Mouse (Mus musculus): Measurements from ENCODE around the gene Ywhag.

Gene Ywhag

GRCm38 (mm10) chr5:135950710-135951412 lies 16.4 kb upstream of the Ywhag start:
- peak; percentile 38 for DNase-seq

GRCm38 (mm10) chr5:135946621-135947020 lies 12.2 kb upstream of the Ywhag start:
- DNase-seq = no peak

GRCm38 (mm10) chr5:135945916-135946408 lies 11.5 kb upstream of the Ywhag start:
- DNase-seq = no peak

GRCm38 (mm10) chr5:135942710-135943109 lies 8.3 kb upstream of the Ywhag start:
- DNase-seq = no peak

- no peak for DNase-seq
Observed at GRCm38 (mm10) chr5:135940587-135940986, 6.2 kb upstream of the Ywhag start.

- DNase-seq = no peak
Observed at GRCm38 (mm10) chr5:135935641-135936190, 1.3 kb upstream of the Ywhag start.

GRCm38 (mm10) chr5:135935176-135935523 lies 734 bp upstream of the Ywhag start:
- DNase-seq = no peak

GRCm38 (mm10) chr5:135933900-135934441 lies 445 bp downstream of the Ywhag start:
- DNase-seq = peak; percentile 78

- DNase-seq = no peak
Observed at GRCm38 (mm10) chr5:135933222-135933899, 1.1 kb downstream of the Ywhag start.

GRCm38 (mm10) chr5:135932359-135932758 lies 2.1 kb downstream of the Ywhag start:
- no peak for DNase-seq

GRCm38 (mm10) chr5:135931526-135931925 lies 2.9 kb downstream of the Ywhag start:
- DNase-seq = no peak

GRCm38 (mm10) chr5:135929685-135930424 lies 4.6 kb downstream of the Ywhag start:
- DNase-seq = no peak

- no peak for DNase-seq
Observed at GRCm38 (mm10) chr5:135923901-135924300, 10.5 kb downstream of the Ywhag start.

- DNase-seq = no peak
Observed at GRCm38 (mm10) chr5:135919902-135920301, 14.5 kb downstream of the Ywhag start.

- no peak for DNase-seq
Observed at GRCm38 (mm10) chr5:135918593-135918992, 15.8 kb downstream of the Ywhag start.

GRCm38 (mm10) chr5:135918059-135918437 lies 16.4 kb downstream of the Ywhag start:
- DNase-seq = no peak

GRCm38 (mm10) chr5:135917327-135918058 lies 16.9 kb downstream of the Ywhag start:
- DNase-seq = no peak

GRCm38 (mm10) chr5:135916601-135917000 lies 17.8 kb downstream of the Ywhag start:
- DNase-seq = no peak

- DNase-seq = no peak
Observed at GRCm38 (mm10) chr5:135916051-135916565, 18.3 kb downstream of the Ywhag start.

- DNase-seq = peak; percentile 86
Observed at GRCm38 (mm10) chr5:135914156-135914555, 20.3 kb downstream of the Ywhag start.

GRCm38 (mm10) chr5:135913201-135913600 lies 21.2 kb downstream of the Ywhag start:
- DNase-seq = peak; percentile 68

GRCm38 (mm10) chr5:135911633-135912220 lies 22.7 kb downstream of the Ywhag start:
- DNase-seq = no peak
